Mouse (Mus musculus) liver, embryonic 12.5 days (tissue): ENCODE results near the gene Shroom3. TPM values are rescaled to one million over a fixed set of nuclear protein-coding genes. Genes with fewer than 3 reads are reported as not detected.

Experiments
- ATAC-seq: fragments of 200-750 bp; cut with Nextera tagmentation; 2 replicates; pipeline ENCODE4 v1.8.0; 2017; ENCODE audit warnings: moderate number of reproducible peaks, mild to moderate bottlenecking, moderate library complexity
- H3K27ac ChIP-seq: fragments of 300-500 bp; sonication (generic); 2 replicates; pipeline ENCODE4 v1.5.1; 2016; ENCODE audit warnings: mild to moderate bottlenecking
- H3K27me3 ChIP-seq: fragments of 300-500 bp; sonication (generic); replicated peaks from 2 replicates; pipeline ENCODE4 v1.6.1; 2016; ENCODE audit warnings: mild to moderate bottlenecking, moderate library complexity
- H3K36me3 ChIP-seq: fragments of 300-500 bp; sonication (generic); 2 replicates; pipeline ENCODE4 v1.6.1; 2016; ENCODE audit warnings: mild to moderate bottlenecking, moderate library complexity
- H3K4me1 ChIP-seq: fragments of 300-500 bp; sonication (generic); 2 replicates; pipeline ENCODE4 v1.6.1; 2016
- H3K4me2 ChIP-seq: fragments of 300-500 bp; sonication (generic); 2 replicates; pipeline ENCODE4 v1.6.1; 2016; ENCODE audit warnings: mild to moderate bottlenecking, moderate library complexity
- H3K4me3 ChIP-seq: fragments of 300-500 bp; sonication (generic); 2 replicates; pipeline ENCODE4 v1.5.1; 2016; ENCODE audit warnings: mild to moderate bottlenecking, moderate library complexity
- H3K9ac ChIP-seq: fragments of 300-500 bp; sonication (generic); 2 replicates; pipeline ENCODE4 v1.6.1; 2016; ENCODE audit warnings: mild to moderate bottlenecking, moderate library complexity
- H3K9me3 ChIP-seq: fragments of 300-500 bp; sonication (generic); replicated peaks from 2 replicates; pipeline ENCODE4 v1.6.1; 2016; ENCODE audit warnings: mild to moderate bottlenecking, moderate library complexity
- WGBS: fragments of 180-500 bp; shearing (Covaris S2); methylation state at CpG from one replicate; pipeline ENCODE4 v1.1.7; 2016; ENCODE audit not compliant: insufficient replicate concordance; 5-methylcytosine and 5-hydroxymethylcytosine counted together
- polyA plus RNA-seq: library from polyadenylated mRNA; unstranded; fragments of >200 nt; fragmentation: Nextera tagmentation; extraction: Ambion mirVana; gene quantifications from 2 replicates; pipeline ENCODE4 v1.2.1, GENCODE M21; 2016

Gene Shroom3
- polyA plus RNA-seq, 1 experiment from 2014 or later: 0.92 TPM

DNA sequence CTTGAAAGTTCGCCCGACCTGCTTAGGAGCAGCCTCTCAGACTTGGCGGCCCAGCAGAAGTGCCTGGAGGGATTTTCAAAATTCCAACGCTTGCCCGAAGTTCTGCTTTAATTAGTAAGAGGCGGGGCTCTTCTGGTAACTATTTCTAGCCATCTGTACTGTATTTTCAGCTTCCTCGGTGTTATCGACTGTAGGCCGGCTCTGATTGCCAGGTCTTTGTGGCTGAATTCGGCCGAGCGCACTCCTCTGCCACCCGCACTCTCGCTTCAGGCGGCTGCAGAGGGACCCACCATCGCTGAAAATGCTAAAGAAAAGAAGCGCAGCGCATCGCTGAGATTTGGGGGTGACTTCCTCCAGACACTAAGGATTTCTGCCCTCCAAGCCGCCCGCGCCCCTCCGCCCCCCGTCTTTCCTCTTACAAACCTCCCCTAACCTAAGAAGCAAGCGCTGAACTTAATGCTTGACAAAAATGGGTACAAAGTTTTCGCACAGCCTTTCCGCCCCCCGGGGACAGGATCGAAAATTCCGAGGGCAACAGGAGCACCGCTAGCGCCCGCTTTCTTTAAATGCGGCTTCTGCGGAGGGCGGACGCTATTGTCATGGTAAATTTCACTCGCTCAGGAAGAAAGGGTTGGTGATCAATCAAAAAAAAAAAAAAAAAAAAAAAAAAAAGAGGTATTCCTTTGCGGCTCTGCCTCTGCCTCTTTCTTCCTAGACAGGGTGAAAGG, 450 bp upstream of the Shroom3 start:
- WGBS: 2% methylated on average over 39 of the region's 39 CpGs
- Histone ChIP-seq H3K9ac (no peak overlapping the region), H3K36me3 (no peaks in the 10 kb centered on the region), H3K9me3 (no peaks in the 10 kb centered on the region), H3K4me2 (peak overlapping the region; percentile 58), H3K27me3 (peaks cover 51% of the 10 kb centered on the region), H3K4me1 (no peaks in the 10 kb centered on the region), H3K27ac (no peak overlapping the region), H3K4me3 (peak overlapping the region; percentile 41)
- no peak for ATAC-seq

DNA sequence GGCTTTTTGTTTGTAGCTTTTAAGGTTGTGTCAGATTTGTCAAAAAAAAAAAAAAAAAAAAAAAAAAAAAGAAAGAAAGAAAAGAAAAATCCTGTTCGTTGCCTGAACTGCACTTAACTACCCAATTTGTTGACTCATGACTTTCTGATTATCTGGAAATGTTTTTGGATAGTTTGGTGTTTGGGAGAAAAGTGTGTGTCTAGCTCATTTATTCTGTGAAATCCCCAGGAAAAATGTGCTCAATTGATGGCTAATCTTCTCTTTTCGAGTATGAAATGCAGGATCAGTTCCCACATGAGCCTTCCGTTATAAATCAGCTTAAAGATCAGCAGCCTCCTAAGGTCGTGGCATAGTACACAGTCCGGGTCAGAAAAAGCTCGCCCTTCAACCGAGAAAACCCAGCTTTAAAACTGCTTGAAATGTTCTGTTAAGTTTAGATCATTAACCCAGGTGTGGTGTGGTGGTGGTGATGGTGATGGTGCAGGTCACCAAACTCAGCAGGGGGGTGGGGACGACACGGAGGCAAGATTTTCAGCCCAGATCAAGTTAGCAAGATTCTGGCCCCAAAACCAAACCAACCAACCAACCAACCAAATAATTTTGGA, 738 bp downstream of the Shroom3 start:
- H3K27ac ChIP-seq: no peak overlapping the region
- no peak for ATAC-seq
- peak overlapping the region; percentile 41; the same call in 1 of the 2 replicates for H3K4me3 ChIP-seq
- WGBS: 30% methylated on average over 9 of the region's 9 CpGs
- H3K27me3 ChIP-seq: peaks cover 51% of the 10 kb centered on the region
- H3K9ac ChIP-seq: no peak overlapping the region
- H3K4me1 ChIP-seq: no peaks in the 10 kb centered on the region
- no peaks in the 10 kb centered on the region for H3K36me3 ChIP-seq
- no peak overlapping the region for H3K4me2 ChIP-seq
- H3K9me3 ChIP-seq: no peaks in the 10 kb centered on the region

DNA sequence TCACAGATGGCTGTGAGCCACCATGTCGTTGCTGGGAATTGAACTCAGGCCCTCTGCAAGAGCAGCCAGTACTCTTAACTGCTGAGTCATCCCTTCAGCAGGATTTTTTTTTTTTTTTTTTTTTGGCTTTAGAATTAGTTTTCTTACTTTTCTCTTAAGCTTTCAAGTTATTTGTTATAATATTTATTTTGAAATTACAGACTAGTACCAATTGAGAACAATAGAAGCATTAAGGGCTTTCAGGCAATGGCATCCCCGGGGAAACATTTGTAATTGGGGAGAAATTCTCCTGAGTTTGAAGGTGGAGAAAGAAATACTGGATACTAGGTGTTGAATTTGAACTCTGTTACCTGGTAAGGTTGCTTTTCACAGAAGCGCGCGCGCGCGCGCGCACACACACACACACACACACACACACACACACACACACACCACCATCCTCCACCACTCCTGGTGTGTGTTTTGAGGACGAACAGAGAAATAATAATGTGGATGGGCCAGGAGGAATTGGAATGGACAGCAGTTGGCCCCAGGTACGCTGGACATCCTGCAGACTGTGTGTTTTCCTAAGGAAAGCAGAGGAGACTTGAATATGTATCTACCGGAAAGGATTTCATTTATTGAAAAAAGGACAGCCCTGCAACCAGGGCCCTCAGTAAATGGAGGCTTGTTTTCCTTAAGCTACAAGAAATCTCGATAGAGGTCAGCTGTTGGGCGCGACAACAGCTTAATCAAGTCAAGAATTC, 1.7 kb downstream of the Shroom3 start:
- Histone ChIP-seq H3K4me3 (no peak overlapping the region), H3K9ac (no peak overlapping the region), H3K36me3 (no peaks in the 10 kb centered on the region), H3K9me3 (no peaks in the 10 kb centered on the region), H3K4me2 (no peak overlapping the region), H3K4me1 (no peaks in the 10 kb centered on the region), H3K27me3 (peaks cover 51% of the 10 kb centered on the region), H3K27ac (no peak overlapping the region)
- ATAC-seq: no peak
- 84% methylated on average over 16 of the region's 16 CpGs for WGBS

DNA sequence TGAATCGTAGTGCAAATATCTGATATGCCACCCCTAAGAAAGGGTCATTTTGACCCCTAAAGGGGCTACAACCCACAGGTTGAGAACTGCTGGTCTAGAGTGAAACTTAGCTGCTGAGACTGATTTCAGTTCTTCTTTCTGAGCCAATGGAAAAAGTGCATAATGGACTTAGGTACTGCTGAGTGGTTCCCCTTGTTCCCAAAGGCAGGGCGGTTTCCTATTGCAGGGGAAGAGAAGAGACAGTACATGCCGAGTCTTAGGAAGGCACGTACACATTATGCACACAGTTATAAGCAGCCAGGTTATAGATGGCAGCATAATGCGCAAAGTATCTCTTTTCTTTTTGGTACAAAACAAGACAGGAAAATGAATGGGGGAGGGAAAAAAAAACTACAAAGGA, 4.9 kb downstream of the Shroom3 start:
- Histone ChIP-seq H3K4me1 (no peaks in the 10 kb centered on the region), H3K9ac (no peak overlapping the region), H3K36me3 (no peaks in the 10 kb centered on the region), H3K9me3 (no peaks in the 10 kb centered on the region), H3K4me3 (no peak overlapping the region), H3K27me3 (peaks cover 23% of the 10 kb centered on the region), H3K4me2 (no peak overlapping the region), H3K27ac (no peak overlapping the region)
- no peak for ATAC-seq
- WGBS: 63% methylated on average over 5 of the region's 5 CpGs

DNA sequence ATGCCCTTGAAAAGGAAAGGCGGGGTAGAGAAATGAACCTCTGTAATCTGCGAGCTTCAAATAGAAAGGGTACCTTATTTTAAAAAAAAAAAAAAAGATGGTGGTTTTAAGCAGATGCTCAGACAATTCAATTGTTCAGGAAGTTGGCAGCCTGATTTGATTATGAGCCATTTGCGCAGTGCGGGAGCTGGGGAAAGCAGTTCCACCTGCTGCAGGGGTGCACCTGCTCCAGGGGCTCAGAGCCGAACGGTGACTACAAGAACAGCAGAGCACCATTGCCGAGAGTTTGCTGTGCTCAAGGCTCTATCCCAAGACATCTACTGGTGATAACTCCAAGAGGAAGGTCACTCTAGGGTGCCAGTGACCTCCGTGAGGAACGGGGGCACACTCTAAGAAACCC, 5.3 kb downstream of the Shroom3 start:
- H3K27ac ChIP-seq: no peak overlapping the region
- WGBS: 78% methylated on average over 9 of the region's 9 CpGs
- ATAC-seq: no peak

DNA sequence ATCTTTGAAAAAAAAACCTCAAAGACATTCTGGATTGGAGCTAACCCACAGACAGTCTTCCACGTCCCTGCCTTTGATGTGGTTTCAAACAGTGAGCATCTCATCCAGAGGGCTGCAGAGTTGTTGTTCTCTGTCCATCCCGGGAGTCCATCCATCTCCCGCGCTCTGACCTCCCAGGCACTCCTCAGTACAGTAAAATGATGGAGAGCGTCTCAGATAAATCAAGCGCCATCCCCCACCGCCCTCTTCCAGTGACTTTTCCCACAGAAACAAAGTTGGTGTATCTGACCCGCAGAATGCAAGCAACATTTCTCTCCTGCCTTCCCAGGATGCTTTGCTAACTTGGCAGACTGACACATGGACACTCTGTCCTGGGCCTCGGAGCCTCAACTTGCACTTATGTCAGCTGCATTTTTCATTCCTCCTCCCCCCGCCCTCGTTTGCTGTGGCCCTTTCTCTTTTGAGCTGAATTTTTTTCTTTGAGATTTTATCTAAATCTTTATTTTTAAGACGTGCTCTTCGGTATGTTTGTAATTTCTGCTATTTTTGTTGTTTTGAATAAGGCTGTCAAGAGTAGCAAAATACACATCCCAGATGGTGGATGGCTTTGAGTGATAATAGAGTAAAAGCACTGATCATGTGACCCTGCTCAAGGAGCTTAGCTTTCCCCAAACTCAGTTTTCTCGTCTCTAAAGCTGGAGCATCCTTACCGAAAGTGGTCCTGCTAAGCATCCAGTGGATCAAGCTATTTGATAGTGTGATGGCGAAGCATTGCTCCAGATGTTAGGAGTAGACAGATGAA, 9.2 kb downstream of the Shroom3 start:
- no peak overlapping the region for H3K4me3 ChIP-seq
- H3K9me3 ChIP-seq: 0 out of 2 replicates have a peak, but pooled peaks cover 4% of the 10 kb centered on the region
- no peak for ATAC-seq
- no peak overlapping the region for H3K27ac ChIP-seq
- no peaks in the 10 kb centered on the region for H3K27me3 ChIP-seq
- H3K4me2 ChIP-seq: no peak overlapping the region
- H3K36me3 ChIP-seq: no peaks in the 10 kb centered on the region
- H3K9ac ChIP-seq: no peak overlapping the region
- no peaks in the 10 kb centered on the region for H3K4me1 ChIP-seq
- WGBS: 65% methylated on average over 16 of the region's 16 CpGs

More for the DNA sequence above, 5.3 kb downstream of the Shroom3 start:
- no peaks in the 10 kb centered on the region for H3K4me1 ChIP-seq
- H3K9ac ChIP-seq: no peak overlapping the region
- no peak overlapping the region for H3K4me3 ChIP-seq
- H3K36me3 ChIP-seq: no peaks in the 10 kb centered on the region
- H3K27me3 ChIP-seq: peaks cover 19% of the 10 kb centered on the region
- H3K9me3 ChIP-seq: 0 out of 2 replicates have a peak, but pooled peaks cover 1% of the 10 kb centered on the region
- no peak overlapping the region for H3K4me2 ChIP-seq

DNA sequence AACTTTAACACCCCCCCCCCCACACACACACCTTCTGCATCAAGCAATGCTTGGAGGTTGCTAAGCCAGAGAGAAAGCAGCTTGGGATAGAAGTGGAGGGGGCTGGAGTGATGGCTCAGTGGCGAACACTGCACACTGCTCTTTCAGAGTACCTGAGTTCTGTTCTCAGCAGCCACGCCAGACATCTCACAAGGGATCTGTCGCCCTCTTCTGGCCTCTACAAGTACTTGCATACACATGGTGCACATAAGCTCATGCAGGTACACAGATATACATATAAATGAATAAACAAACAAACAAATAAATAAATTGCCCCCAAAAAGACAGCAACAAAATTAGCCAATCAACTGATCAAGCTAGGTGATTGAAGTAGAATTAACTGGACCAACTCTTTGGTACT, 10.5 kb downstream of the Shroom3 start:
- H3K36me3 ChIP-seq: no peaks in the 10 kb centered on the region
- H3K4me1 ChIP-seq: no peaks in the 10 kb centered on the region
- no peak overlapping the region for H3K4me2 ChIP-seq
- H3K9ac ChIP-seq: no peak overlapping the region
- H3K27me3 ChIP-seq: peaks cover 4% of the 10 kb centered on the region
- no peak overlapping the region for H3K27ac ChIP-seq
- H3K9me3 ChIP-seq: 0 out of 2 replicates have a peak, but pooled peaks cover 4% of the 10 kb centered on the region
- ATAC-seq: no peak
- H3K4me3 ChIP-seq: no peak overlapping the region
- WGBS: 64% methylated on average over 3 of the region's 3 CpGs

DNA sequence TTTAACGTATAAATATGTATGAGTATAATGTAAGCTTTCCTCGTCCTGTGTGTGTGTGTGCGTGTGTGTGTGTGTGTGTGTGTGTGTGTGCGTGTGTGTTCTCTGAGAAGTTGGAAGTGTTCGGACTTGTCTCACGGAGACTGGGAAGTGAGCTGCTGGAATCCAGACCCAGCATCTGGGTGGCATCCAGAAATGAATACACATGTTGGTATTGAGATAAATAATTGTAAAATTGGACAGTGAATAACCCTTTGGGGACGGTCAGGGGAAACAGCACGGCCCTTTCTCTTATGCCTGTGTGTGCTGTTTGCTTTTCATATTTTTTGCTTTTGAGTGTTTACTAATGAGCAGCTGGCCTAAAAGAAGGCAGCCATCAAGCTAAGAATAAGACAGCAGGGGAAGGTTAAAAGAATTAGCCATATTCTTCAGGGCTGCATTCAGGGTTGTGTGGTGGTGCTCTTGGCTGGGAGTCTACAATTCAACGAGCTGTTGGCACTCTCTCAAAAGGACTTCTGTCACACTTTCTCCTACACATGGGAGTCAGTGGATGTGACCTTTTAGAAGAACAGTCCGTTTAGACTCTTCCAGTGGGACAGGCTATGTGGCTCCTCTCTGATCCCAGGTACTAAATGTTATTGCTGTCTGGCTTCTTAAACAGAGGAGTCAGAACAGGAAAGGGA, 11.2 kb downstream of the Shroom3 start:
- H3K4me1 ChIP-seq: no peaks in the 10 kb centered on the region
- no peak for ATAC-seq
- no peak overlapping the region for H3K27ac ChIP-seq
- H3K9ac ChIP-seq: no peak overlapping the region
- H3K4me3 ChIP-seq: no peak overlapping the region
- 81% methylated on average over 10 of the region's 10 CpGs for WGBS
- no peaks in the 10 kb centered on the region for H3K36me3 ChIP-seq
- no peak overlapping the region for H3K4me2 ChIP-seq
- 0 out of 2 replicates have a peak, but pooled peaks cover 4% of the 10 kb centered on the region for H3K9me3 ChIP-seq
- H3K27me3 ChIP-seq: peaks cover 11% of the 10 kb centered on the region

DNA sequence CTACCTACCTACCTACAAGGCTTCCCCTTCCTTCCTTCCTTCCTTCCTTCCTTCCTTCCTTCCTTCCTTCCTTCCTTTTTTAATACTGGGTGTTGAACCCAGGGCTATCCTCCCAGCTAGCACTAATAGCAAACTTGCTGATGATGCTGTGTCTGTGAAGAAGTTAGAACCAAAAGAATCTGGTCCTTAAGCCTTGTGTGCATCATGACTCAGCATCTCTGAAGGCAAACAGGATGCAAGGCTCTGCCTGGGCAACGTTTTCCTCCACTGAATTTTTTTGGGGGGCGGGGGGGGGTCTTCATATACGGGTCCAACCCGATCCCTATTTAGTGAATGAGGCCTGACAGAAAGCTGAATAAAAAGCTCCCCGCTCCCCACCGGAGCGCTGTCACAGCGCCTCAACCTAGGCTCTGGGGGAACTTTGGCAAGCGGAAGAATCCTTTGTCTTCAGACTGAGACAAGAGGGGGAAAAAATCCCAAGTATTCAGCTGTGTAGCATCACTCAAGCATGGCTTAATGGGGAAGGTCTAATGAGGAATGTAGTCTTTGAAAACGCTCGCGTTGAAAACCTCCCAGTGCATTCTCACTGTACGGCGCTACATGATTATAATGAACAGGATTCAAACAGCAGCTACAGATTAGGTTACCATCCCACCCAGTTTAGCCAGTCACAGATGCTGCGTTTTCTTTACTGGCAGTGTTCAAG, 15.0 kb downstream of the Shroom3 start:
- Histone ChIP-seq H3K27me3 (peaks cover 11% of the 10 kb centered on the region), H3K36me3 (no peaks in the 10 kb centered on the region), H3K27ac (no peak overlapping the region), H3K4me2 (peak overlapping the region; percentile 24), H3K9ac (no peak overlapping the region), H3K4me1 (no peaks in the 10 kb centered on the region), H3K4me3 (no peak overlapping the region), H3K9me3 (0 out of 2 replicates have a peak, but pooled peaks cover 4% of the 10 kb centered on the region)
- no peak for ATAC-seq
- WGBS: 13% methylated on average over 15 of the region's 15 CpGs

DNA sequence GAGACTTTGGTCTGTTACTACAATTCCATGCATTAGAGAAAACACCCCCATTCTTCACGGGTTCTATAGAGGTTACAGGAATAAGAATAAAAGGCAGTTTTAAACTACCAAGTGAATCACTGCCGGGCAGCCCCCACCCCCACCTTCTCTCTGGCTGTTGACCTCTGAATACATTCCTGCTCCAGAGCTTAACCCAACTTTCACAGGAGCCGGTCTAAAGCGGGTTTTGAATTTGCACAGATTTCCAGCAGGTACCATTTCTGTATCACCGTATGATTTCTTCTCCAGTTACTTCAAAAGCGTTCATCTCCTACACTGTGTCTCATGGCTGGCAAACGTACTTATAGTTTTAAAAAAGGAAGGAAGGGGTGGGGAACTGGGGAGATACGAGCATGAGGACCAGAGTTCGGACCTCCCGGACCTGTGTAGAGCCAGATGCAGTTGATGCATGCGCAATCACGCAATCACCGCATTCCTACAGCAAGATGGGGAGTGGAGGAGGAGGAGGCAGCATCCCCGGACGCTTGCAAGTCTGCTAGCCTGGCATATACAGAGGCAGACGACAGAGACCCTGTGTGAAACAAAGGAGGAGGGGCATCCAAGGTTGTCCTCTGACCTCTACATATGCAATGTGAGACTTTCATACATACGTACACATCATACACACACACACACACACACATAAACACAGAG, 15.7 kb downstream of the Shroom3 start:
- 33% methylated on average over 17 of the region's 17 CpGs for WGBS
- Histone ChIP-seq H3K27ac (no peak overlapping the region), H3K4me3 (no peak overlapping the region), H3K4me2 (peak overlapping the region; percentile 24; the same call in 1 of the 2 replicates), H3K9ac (no peak overlapping the region), H3K36me3 (no peaks in the 10 kb centered on the region), H3K4me1 (no peaks in the 10 kb centered on the region), H3K27me3 (peaks cover 11% of the 10 kb centered on the region), H3K9me3 (no peaks in the 10 kb centered on the region)
- ATAC-seq: no peak
